Mouse (Mus musculus): ENCODE results near the gene Tmem184b.

Gene Tmem184b

DNA sequence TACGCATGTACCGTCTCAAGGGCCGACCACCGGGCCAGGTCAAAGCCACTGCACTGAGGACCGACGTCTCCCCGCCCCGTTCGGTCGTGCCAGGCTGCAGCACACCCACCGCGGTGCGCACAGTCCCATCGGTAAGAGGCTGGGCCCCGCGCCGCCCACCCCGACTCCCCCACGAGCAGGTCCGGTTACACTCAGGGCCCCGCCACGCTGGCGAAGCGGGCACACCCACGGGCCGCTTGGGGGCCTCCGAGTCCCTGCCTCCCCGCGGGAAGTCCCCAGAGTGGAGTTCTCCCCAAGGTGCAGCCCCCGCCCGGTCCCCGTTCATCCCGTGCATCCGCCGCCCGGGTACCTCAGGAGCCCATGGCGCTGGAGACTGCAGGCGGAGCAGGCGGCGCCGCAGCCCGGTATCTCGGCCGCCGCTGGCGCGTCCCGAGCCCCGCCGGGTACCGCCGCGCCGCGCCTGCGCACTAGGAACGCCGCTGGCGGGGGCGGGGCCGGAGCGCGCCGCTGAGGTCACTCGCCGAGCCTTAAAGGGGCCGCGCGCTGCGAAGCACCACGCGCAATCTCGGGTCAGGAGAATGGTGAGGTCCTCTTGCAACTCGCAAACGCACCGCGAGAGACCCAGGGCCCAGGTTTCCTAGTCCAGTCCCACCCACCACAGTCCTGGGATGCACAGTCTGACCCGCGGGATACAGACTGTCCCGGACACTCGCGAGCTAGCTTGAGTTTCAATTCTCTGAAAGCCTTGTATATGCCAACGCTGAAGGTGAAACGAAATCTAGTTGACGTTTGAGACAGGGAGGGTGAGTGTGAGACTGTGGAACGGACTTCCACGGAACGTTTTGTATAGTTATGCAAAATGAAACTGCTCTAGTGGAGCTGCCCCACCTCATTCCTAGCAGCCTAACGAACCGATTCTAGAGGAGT is at the start of gene Tmem184b:
Gene Tmem184b, minus strand, starts transcription at position 734 of the 927 bp plus-strand sequence.
- DNase-seq (ENCODE audit: low read depth, low spot score), result peak; percentile 84

DNA sequence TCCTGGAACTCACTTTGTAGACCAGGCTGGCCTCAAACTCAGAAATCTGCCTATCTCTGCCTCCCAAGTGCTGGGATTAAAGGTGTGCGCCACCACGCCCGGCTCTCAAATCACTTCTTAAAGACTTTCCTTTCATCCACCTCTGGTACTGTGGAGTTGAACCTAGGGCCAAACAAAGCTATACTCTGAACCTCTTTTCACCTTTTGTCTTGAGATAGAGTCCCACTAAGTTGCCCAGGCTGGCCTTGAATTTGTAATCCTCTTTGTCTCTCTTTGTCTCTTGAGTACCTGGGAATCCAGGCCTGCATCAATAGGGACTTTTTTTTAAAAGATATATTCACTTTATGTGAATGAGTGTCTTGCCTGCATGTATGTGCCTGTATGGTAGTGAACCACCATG is 44.7 kb upstream of the Tmem184b start:
- no peak for DNase-seq (ENCODE audit: low read depth, low spot score)

DNA sequence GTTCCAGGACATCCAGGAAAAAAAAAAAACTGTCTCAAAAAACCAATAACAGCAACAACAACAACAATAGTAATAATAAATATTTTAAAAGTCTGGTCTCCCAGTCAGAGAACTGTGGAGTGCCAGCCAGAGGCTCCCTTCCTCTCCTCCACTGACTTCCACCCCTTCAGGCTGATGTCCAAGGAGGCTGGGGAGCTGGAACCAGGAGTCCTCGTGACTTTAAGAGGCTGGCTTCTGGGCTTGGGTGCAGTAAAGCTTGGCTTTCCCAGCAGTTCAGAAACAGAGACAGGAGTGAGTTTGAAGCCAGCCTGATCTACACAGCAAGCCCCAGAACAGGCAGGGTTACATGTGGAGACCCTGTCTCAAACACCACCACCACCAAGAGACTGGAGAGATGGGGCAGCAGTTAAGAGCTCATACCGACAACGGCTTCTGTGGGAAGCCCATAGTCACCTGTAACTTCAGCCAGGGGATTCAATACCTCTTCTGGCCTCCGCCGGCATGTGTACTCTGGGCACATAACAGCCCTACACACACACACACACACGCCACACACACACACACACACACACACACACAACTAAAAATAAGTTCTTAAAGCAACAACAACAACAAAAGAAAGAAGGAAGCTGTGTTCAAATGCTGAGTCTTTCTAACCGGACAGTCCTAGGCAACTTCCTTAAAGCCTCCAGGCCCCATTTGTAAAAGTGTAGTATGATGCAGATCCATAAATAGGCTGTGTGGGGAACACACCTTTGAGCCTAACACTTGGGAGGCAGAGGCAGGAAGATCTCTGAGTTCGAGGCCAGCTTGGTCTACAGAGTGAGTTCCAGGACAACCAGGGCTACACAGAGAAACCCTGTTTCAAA is 42.7 kb upstream of the Tmem184b start:
- DNase-seq (ENCODE audit: low read depth, low spot score), result peak; percentile 62

DNA sequence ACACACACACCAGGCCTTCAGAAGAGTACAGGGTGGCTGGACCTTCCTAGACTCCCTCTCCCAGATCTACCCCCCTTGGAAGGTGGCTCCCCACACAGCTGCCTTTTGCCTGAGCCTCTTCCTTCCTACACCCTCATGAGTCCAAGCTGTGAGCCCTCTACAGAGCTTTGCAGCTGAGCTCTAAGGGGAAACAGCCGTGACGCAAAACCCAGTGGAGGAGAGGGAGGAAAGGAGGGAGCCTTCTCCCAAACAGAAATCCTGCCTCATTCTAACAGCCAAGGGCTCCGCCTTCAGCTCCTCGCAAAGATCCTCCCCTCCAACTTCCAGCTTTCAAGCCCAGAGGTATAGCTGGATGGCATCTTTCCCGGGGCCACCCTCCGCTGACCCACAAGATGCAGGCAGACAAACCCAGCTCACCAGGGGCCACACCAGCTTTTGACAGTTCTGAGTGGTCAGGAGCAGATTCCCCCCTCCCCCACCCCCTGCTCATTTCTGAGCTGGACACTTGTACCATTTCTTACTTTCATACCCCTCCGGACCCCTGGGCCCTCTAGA is 40.6 kb upstream of the Tmem184b start:
- no peak for DNase-seq (ENCODE audit: low read depth, low spot score)

DNA sequence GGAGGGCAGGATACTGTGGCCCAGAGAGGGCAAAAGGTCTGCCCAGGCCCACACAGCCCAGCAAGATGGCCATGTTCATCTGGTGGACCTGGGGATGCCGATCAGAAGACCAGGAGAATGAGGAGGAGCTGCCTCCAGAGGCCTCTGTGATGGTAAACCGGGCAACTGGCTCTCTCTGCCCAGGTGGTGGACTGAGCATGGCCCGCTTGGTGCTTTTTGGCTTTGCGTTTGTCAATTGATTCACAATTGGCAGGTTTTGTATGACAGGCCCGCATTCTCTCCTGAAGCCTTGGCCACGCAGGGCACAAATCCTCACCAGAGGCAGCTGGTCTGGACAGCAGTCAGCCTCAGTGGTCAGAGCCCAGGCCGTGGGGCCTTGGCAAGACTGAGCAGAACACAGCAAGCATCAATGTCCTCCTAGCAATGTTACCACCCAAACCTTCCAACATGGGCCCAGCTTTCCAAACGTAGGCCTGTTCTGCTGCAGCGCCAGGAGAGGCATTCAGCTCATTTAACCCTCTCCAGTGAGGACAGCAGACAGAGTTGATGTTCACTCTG is 39.7 kb upstream of the Tmem184b start:
- DNase-seq (ENCODE audit: low read depth, low spot score), result no peak

DNA sequence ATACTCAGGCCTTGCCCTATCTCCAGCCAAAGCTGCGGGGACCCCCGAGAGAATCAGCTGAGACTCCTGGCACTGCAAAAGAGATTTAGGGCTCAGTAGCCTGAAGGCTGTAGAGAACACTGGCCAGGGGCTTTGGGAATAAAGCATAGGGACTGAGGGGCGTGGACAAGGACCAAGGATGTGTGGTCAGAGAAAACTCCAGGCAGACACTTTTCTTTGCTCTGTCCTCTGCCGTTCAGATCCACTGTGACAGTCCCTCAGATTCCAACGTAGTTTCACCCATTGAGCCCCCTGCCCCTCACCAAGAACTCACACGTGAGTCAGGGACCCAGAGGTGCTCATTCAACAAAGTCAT is 38.9 kb upstream of the Tmem184b start:
- no peak for DNase-seq (ENCODE audit: low read depth, low spot score)

DNA sequence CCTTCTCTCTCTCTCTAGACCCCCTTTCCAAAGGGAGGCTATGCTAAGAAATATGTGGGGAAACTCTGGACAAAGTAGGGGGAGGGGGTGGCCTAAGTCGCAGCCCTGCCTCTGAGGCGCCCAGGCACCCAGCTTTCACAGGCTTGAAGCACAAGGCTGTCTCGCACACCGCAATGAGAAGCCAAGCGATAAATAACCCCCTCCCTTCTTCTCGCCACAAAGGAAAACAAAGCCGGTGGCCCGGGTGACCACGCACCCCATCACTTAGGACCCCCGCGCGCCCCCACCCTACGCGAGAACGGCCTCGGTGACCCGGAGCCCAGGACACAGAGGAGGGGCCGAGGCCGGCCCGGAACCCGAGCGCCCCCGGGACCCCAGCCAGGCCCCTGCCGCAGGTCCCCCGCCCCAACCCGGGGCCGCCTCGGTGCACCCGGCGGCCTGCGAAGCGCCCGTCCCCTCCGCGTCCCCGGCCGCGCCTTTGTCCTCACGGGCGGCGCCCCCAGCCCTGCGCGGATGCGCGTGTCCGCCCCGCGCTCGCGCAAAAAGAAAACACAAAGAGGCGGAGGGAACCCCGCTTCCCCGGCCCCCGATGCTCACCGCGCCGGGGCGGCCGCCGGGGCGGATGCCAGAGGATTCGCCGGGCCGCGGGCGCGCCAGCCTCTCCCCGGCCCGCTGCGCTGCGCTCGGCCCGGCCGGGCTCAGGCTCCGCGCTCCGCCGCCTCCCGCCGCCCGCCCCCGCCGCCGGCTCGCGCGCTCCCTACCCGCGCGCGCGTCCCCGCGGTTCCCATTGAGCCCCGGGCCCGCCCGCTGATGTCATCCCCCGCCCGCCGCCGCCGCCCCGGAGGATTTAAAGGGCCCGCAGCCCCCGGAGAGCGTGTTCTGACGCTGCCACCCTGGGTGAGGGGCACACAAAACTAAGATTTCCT is 38.2 kb upstream of the Tmem184b start:
- no peak for DNase-seq (ENCODE audit: low read depth, low spot score)

DNA sequence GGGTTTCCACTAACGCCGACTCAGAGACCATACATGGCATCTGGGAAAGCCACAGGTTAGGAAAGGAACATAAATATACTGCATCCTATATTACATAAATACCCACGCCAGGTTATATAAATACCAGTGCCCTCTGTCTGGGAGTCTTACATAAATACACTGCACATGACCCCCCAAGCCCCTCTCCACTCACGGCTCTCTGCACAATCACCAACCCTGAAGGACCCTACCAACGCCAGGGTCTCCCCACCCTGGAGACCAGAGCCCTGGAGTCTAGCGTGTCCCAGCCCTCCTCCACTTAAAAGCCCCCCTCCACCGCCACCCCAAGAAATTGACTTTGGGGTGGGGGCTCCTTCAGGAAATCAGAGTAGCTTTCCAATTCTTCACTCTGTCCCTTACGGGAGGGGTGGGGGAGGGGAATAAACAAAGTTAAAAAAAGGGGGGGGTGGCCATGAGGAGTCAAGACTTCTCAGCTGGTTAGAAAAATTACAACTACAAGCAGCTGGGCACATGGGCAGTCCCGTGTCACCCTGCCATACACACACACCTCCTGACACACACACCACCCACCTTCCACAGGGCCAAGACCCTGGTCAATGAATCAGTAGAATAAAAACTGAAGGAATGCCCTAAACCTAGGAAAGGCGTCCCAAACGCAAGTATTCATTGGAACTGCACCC is 37.4 kb upstream of the Tmem184b start:
- no peak for DNase-seq (ENCODE audit: low read depth, low spot score)

DNA sequence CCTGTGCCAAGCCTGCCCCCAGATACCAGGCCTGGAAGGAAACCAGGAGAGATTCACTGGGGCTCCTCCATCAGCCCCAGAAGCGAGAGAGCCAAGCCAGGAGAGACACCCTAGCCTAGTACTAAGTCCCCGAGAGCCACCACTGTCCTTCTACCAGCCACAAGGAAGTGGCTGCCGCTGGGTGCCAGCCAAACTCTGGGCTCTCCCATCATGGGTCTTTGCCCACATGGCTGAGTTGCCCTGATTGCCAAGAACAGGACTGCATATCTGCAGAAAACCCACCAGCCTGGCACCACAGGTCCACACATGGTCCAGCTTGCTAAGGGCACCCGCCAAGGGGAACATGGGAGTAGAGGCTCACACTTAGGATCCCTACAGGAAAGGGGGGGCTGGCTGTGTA is 36.9 kb upstream of the Tmem184b start:
- peak; percentile 75 for DNase-seq (ENCODE audit: low read depth, low spot score)

DNA sequence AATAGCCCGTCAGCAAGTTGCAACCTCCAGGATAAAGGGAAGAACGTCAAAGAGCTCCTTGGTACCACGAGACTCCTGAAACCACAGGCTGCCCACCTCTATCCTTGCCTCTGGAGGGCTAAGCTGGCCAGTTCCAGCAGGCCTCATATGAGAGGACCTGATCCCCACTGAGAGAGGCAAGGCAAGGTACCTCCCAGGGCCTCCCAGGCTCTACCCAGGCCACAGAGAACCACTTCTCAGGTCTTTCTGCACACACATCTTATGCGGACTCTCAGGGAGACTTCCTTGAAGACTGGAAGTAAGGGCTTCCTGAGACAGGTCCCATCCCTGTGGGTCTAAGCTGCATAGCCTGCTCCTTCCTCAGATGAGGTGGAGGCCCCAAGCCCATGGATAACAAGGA is 36.0 kb upstream of the Tmem184b start:
- no peak for DNase-seq (ENCODE audit: low read depth, low spot score)

DNA sequence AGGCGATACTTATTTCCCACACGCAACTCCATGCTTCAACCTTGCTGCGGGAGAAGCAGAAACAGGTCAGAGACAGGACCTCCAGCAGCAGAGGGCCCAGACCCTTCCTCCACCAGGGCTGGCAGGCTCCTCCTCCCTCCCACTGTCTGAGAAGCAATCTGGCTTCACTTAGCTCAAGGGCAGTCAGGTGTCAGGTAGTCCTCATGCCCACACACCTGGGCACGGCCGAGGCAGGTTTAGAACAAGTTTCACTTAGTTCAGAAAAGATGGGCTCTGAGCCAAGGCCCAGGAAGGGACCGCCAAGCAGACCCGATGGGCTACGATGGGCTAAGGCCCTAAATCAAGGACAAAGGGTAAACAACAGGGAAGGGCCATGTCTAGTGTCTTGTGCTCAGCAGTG is 35.4 kb upstream of the Tmem184b start:
- DNase-seq (ENCODE audit: low read depth, low spot score), result no peak

DNA sequence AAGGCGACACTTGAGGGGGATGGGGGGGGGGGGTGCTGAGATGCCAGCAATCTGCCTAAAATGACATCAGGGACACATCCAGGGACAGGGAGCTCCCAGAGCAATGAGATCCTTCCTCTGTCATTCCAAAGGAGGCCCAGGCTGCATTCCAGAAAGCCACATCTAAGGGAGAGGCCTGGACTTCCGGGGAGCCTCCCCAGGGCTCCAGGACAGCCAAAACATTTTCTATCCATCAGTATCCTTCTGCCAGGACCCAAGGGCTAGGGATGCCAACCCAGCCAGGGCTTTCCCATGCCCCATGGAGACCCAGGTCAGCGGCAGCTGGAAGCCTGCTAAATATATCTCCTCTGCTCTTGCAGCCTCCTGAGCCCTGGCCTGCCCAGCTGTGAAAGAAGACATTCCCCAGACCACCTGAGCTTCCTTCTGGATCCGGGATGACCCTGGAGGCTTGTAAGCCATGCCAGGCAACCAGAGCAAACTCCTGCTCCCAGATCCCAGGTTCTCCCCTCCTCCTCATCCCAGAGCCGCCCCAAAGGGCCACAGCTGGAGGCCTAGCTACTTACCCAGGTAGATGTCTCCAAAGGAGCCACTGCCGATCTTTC is 34.9 kb upstream of the Tmem184b start:
- DNase-seq (ENCODE audit: low read depth, low spot score), result no peak

DNA sequence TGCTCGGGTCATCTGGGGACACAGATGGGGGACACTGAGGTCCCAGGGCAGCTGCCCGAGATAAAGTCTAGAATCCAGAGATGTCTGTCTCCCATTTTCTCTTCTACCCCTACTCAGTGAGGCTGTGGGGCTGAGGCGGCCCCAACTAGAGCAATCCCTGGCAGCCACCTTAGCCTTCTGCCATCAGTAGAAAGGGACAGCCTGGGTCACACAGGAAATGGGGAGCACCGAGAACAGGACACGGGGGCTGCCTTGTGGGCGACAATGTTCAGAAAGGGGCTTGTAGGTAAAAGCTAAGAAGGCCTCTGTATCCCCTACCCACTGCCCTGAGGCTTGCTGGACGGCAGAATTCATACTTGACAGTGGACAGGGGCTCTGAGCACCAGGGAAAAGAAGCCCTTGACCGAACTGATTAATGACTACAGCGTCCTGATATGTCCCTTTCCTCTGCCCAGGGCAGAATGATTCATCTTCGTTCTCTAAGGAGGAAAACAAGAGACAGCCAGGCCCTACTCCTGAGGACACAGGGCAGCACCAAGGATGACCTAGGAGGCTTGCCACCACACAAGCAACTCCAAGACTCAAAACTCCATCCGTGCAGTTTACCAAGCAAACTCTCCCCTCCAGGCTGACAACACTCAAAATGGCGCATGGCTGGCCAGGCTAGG is 34.3 kb upstream of the Tmem184b start:
- DNase-seq (ENCODE audit: low read depth, low spot score), result no peak

DNA sequence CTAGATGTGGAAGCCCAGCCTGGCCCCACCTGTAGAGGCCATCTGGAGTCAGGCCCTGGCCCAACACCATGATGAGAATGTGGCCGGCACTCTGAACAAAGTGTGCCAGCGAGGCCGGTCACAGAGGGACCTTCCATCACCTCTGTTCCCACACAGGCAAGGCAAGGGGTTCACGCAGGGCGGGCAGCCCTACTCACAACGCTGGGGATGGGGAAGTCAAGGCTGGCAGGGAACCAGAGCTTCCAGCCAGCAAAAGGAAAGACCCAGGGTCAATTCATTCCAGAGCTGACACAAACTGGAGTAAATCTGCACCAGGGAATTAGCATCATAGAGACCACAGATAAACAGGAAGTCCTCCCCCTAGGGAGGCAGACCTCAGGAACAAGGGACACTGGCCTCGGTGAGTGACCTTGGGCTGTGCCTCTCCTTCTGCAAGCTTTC is 33.1 kb upstream of the Tmem184b start:
- DNase-seq (ENCODE audit: low read depth, low spot score), result no peak

DNA sequence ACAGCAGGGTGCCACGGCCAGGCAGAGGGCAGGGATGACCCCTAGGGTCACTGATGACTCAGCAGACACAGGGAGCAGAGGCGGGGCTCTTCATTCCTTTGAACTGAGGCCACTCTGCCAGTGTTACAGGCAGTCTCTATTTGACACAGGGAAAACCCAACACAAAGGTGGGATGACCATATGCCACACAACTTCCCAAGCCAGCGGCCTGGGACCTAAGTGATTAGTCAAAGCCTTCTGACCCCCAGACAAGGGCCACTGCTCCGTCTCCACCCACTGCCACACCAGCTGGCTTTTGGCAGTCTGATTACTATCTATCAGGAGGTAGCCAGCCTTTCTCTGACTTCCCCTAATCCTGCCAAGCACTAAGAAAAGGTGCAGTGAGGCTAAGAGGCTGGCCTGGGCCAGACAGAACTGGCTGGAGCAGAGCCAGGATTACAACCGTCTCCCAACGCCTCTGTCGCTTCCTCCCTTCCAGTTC is 31.9 kb upstream of the Tmem184b start:
- peak; percentile 60 for DNase-seq (ENCODE audit: low read depth, low spot score)

DNA sequence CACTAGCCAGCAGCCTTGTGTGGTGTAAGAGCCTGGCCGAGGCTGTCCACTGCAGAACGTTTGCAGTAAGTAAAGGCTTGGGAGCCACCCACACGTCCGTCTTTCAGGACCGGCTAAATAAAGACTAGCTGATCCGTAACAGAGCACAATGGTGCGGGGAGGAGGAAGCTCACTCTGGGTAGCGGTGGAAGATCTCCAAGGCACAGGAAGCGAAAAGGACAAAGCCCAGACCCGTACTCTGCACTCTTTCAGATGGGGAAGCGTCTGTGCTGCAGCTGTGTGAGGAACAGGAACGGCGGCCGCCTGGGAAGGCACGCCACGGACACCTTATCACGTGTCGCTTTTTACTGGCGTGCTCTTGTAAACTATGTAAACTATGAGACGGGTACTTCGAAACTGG is 29.5 kb upstream of the Tmem184b start:
- DNase-seq (ENCODE audit: low read depth, low spot score), result no peak

DNA sequence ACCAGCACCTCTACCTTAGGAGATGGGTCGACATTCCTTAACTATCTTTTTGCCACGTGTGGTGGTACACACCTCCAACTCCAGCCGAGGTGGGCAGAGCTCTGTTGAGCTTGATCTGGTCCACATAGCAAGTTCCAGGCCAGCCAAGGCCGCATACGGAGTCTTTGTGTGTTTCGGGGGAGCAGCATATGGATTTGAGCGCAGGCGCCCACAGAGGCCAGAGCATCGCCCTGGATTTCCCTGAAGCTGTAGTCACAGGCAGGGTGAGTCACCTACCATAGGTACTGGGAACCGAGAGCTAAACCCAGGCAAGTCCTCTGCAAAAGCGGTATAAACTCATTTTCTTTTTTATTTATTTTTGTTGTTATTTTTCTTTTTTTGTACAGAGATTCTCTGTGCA is 29.0 kb upstream of the Tmem184b start:
- no peak for DNase-seq (ENCODE audit: low read depth, low spot score)

DNA sequence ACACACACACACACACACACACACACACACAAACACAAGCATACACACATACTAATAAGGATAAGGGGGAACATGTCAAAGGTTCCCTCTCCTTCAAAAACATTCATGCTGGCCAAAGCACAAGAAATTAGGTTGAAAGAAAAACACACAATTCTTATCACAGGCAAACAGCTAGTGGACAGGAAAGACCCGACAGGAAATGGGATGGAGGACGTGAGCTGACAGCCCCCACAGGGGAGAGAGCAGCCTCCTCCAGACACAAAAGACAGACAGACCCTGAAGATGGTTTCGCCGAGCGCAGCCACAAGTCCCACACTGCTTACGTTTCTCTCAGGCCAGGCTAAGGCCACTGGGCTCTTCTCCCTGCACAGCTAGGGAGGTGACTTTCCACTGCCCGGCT is 28.6 kb upstream of the Tmem184b start:
- DNase-seq (ENCODE audit: low read depth, low spot score), result no peak

DNA sequence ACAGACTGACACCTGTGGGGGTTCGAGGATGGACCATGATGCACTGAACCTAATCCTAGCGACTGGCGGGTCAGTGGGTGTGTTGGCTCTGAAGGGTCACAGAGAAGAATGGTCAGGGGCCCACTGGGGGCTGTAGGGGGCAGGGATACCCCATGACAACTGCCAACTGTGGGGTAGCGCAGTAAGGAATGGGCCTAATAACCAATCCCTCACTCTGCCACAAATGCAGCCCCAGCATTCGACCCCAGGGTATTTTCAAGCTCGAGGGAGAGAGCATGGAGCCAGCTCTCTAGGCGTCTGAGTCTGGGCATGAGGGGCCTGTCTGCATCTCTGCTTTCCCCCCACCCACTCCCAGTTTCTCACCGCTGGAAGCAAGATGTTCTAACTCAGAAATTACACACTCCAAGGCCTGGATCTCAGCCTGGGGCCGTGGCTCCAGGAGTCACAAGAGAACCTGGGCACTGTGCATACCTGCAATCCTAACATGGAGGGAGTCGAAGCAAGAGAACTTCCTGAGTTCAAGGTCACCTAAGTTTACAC is 27.2 kb upstream of the Tmem184b start:
- DNase-seq (ENCODE audit: low read depth, low spot score), result no peak
